Mouse (Mus musculus): ENCODE data around the gene Stx12. TPM values are rescaled to one million over a fixed set of nuclear protein-coding genes. Genes with fewer than 3 reads are reported as not detected.

The Stx12 gene
- total RNA-seq, 2 experiments from 2014 or later: 98.7 to 100.0 TPM

- intact Hi-C loops (cut with DNase I): no loop called here
- no peak for DNase-seq (ENCODE audit: low spot score in 2 of 2)
Measured at GRCm38 (mm10) chr4:132804331-132804730, 80.0 kb downstream of the Stx12 start.

GRCm38 (mm10) chr4:132803876-132804275 is 80.4 kb downstream of the Stx12 start:
- no peak for DNase-seq (ENCODE audit: low spot score in 2 of 2)
- intact Hi-C loops (cut with DNase I): no loop called here

Other genes starting within 250 kb of the Stx12 start
- gene Eya3, start 245.5 kb downstream of the Stx12 start, total RNA-seq (2021): 10 to 100 TPM; 29.1 to 34.6 TPM
- gene Xkr8, start 152.0 kb downstream of the Stx12 start, total RNA-seq (2021): 1 to 10 TPM; 3.6 to 4.0 TPM
- 1 to 10 TPM; 4.3 to 4.5 TPM for gene Smpdl3b, start 127.3 kb downstream of the Stx12 start, total RNA-seq (2021)
- gene Rpa2, start 116.2 kb downstream of the Stx12 start, total RNA-seq (2021): 10 to 100 TPM; 13.5 to 13.8 TPM
- 1 to 10 TPM in 1 of 2 experiments, under 1 TPM in 1; 0.80 to 1.1 TPM for gene Themis2, start 88.1 kb downstream of the Stx12 start, total RNA-seq (2021)
- 10 to 100 TPM; 43.9 to 45.2 TPM for gene Ppp1r8, start 41.3 kb downstream of the Stx12 start, total RNA-seq (2021)
- gene Fam76a, start 38.0 kb upstream of the Stx12 start, total RNA-seq (2021): 10 to 100 TPM; 45.8 to 55.0 TPM
- under 1 TPM; 0.18 to 0.25 TPM for gene Fgr, start 89.6 kb upstream of the Stx12 start, total RNA-seq (2021)
- gene Ahdc1, start 126.8 kb upstream of the Stx12 start, total RNA-seq (2021): 10 to 100 TPM; 88.2 to 97.6 TPM
- 10 to 100 TPM; 27.6 to 32.9 TPM for gene Wasf2, start 246.0 kb upstream of the Stx12 start, total RNA-seq (2021)